Mouse (Mus musculus) CH12.LX (cell line): Measurements from ENCODE around the gene Brpf1. TPM values are rescaled to one million over a fixed set of nuclear protein-coding genes. Genes with fewer than 3 reads are reported as not detected.

ENCODE experiments used
- DNase-seq: peaks from one replicate; pipeline ENCODE4 v3.0.0-alpha.2; 2013; ENCODE audit errors: extremely low read depth
- H3K27ac ChIP-seq: 2 replicates; pipeline ENCODE4 v1.5.1; 2012; ENCODE audit warnings: low read depth, mild to moderate bottlenecking, control low read depth, moderate library complexity; ENCODE audit not compliant: insufficient read depth
- H3K27me3 ChIP-seq: replicated peaks from 2 replicates; pipeline ENCODE3; 2012; ENCODE audit warnings: inconsistent platforms
- H3K36me3 ChIP-seq, 2 experiments: replicated peaks in 1 of 2; 2 replicates each; pipeline versions ENCODE3 to v1.6.1; 2012; ENCODE audit warnings: inconsistent platforms in 1 of 2, low read length in 1 of 2, mild to moderate bottlenecking in 1 of 2, mixed read lengths in 1 of 2, moderate library complexity in 1 of 2; ENCODE audit not compliant: control insufficient read depth in 1 of 2, insufficient read depth in 1 of 2
- H3K4me1 ChIP-seq, 2 experiments: 2 replicates each; pipeline ENCODE4 v1.6.1; 2012; ENCODE audit warnings: inconsistent platforms in 1 of 2, moderate library complexity in 1 of 2; ENCODE audit not compliant: insufficient read depth in 2 of 2, control insufficient read depth in 1 of 2
- H3K4me2 ChIP-seq: 2 replicates; pipeline ENCODE4 v1.6.1; 2012; ENCODE audit warnings: low read depth, mild to moderate bottlenecking, control low read depth; ENCODE audit not compliant: poor library complexity, insufficient read depth, severe bottlenecking
- H3K4me3 ChIP-seq, 3 experiments: fragments of 150-350 bp in 1 of 3; sonication (generic) in 1 of 3; replicated peaks in 1 of 3; 2 replicates each; pipeline versions ENCODE3 to v1.5.1; 2011 to 2012; ENCODE audit warnings: low read depth in 2 of 3, low read length in 2 of 3, mild to moderate bottlenecking in 2 of 3, moderate library complexity in 2 of 3, control low read depth in 1 of 3, improper control_type of control experiment in 1 of 3, inconsistent platforms in 1 of 3, mixed read lengths in 1 of 3; ENCODE audit not compliant: poor library complexity in 1 of 3
- H3K79me2 ChIP-seq: replicated peaks from 2 replicates; pipeline ENCODE4 v1.6.1; 2012; ENCODE audit warnings: mild to moderate bottlenecking, moderate library complexity; ENCODE audit not compliant: control insufficient read depth, poor library complexity, insufficient read depth, severe bottlenecking; ENCODE audit errors: extremely low read depth
- H3K9ac ChIP-seq: 2 replicates; pipeline ENCODE4 v1.6.1; 2012; ENCODE audit warnings: low read depth, mild to moderate bottlenecking, control low read depth, moderate library complexity; ENCODE audit not compliant: insufficient read depth
- H3K9me3 ChIP-seq: replicated peaks from 2 replicates; pipeline ENCODE3; 2012; ENCODE audit warnings: low read length, inconsistent platforms, mixed read lengths
- CHD1 ChIP-seq: IDR thresholded peaks from 2 replicates; pipeline ENCODE4 v1.6.1; 2012; ENCODE audit warnings: low read depth, low read length, improper control_type of control experiment, inconsistent platforms
- CTCF ChIP-seq, 2 experiments: IDR thresholded peaks in 1 of 2; conservative IDR thresholded peaks in 1 of 2; 2 replicates each; pipeline ENCODE4 v1.5.1; 2011 to 2012; ENCODE audit warnings: low read depth in 2 of 2, low read length in 2 of 2, improper control_type of control experiment in 1 of 2, inconsistent platforms in 1 of 2, mild to moderate bottlenecking in 1 of 2, moderate library complexity in 1 of 2
- ETS1 ChIP-seq: conservative IDR thresholded peaks from 2 replicates; pipeline ENCODE4 v1.6.1; 2012; ENCODE audit warnings: low read depth, mild to moderate bottlenecking, inconsistent platforms, low read length, improper control_type of control experiment, moderate library complexity
- GABPA ChIP-seq: IDR thresholded peaks from 2 replicates; pipeline ENCODE4 v1.6.1; 2012; ENCODE audit warnings: low read depth, low read length, improper control_type of control experiment, inconsistent platforms; ENCODE audit not compliant: insufficient replicate concordance
- JUN ChIP-seq: IDR thresholded peaks from 2 replicates; pipeline ENCODE4 v1.6.1; 2011; ENCODE audit warnings: low read depth, mild to moderate bottlenecking, low read length, improper control_type of control experiment, moderate library complexity; ENCODE audit not compliant: insufficient read depth
- JUND ChIP-seq: conservative IDR thresholded peaks from 2 replicates; pipeline ENCODE4 v1.6.1; 2011; ENCODE audit warnings: low read depth, low read length, improper control_type of control experiment
- MAFK ChIP-seq: IDR thresholded peaks from 2 replicates; pipeline ENCODE4 v1.6.1; 2011; ENCODE audit warnings: low read length, improper control_type of control experiment; ENCODE audit not compliant: insufficient replicate concordance
- MAX ChIP-seq: IDR thresholded peaks from 2 replicates; pipeline ENCODE4 v1.6.1; 2011; ENCODE audit warnings: low read length, improper control_type of control experiment
- MXI1 ChIP-seq: IDR thresholded peaks from 2 replicates; pipeline ENCODE4 v1.6.1; 2011; ENCODE audit warnings: mild to moderate bottlenecking, low read depth, low read length, improper control_type of control experiment
- NELFE ChIP-seq: IDR thresholded peaks from 2 replicates; pipeline ENCODE4 v1.6.1; 2011; ENCODE audit warnings: low read depth, low read length, improper control_type of control experiment
- PAX5 ChIP-seq: IDR thresholded peaks from 2 replicates; pipeline ENCODE4 v1.6.1; 2012; ENCODE audit warnings: low read length, inconsistent platforms, mixed read lengths
- POLR2A ChIP-seq: IDR thresholded peaks from 2 replicates; pipeline ENCODE4 v1.6.1; 2011; ENCODE audit warnings: low read depth, mild to moderate bottlenecking, improper control_type of control experiment, low read length
- RAD21 ChIP-seq: IDR thresholded peaks from 2 replicates; pipeline ENCODE4 v1.6.1; 2011; ENCODE audit warnings: low read depth, mild to moderate bottlenecking, low read length, improper control_type of control experiment, moderate library complexity
- RCOR1 ChIP-seq: conservative IDR thresholded peaks from 2 replicates; pipeline ENCODE4 v1.6.1; 2012; ENCODE audit warnings: low read depth, mild to moderate bottlenecking, inconsistent platforms, low read length, improper control_type of control experiment
- SIN3A ChIP-seq: IDR thresholded peaks from 2 replicates; pipeline ENCODE4 v1.6.1; 2012; ENCODE audit warnings: low read length, improper control_type of control experiment, inconsistent platforms
- SMC3 ChIP-seq: IDR thresholded peaks from 2 replicates; pipeline ENCODE4 v1.6.1; 2011; ENCODE audit warnings: low read depth, low read length, improper control_type of control experiment
- TBP ChIP-seq: conservative IDR thresholded peaks from 2 replicates; pipeline ENCODE4 v1.6.1; 2011; ENCODE audit warnings: low read depth, low read length, improper control_type of control experiment
- UBTF ChIP-seq: IDR thresholded peaks from 2 replicates; pipeline ENCODE4 v1.6.1; 2012; ENCODE audit warnings: low read depth, mild to moderate bottlenecking, inconsistent platforms, low read length, improper control_type of control experiment, moderate library complexity
- USF1 ChIP-seq: IDR thresholded peaks from 2 replicates; pipeline ENCODE4 v1.6.1; 2014; ENCODE audit warnings: low read depth, mild to moderate bottlenecking, inconsistent platforms, low read length, improper control_type of control experiment
- USF2 ChIP-seq: conservative IDR thresholded peaks from 2 replicates; pipeline ENCODE4 v1.6.1; 2011; ENCODE audit warnings: low read depth, low read length, improper control_type of control experiment
- ZKSCAN1 ChIP-seq: IDR thresholded peaks from 2 replicates; pipeline ENCODE4 v1.6.1; 2012; ENCODE audit warnings: low read depth, inconsistent platforms, low read length, improper control_type of control experiment, borderline replicate concordance
- dilution Hi-C: fragments of 300-500 bp; cut with MboI; formaldehyde crosslinking; loops from 2 replicates; pipeline ENCODE4 v1.14.3; 2020; ENCODE audit warnings: low sequenced_read_pairs; ENCODE audit not compliant: extremely low pct_unique_long_range_greater_than_20kb, extremely low pct_ligation_motif_present
- in situ Hi-C: fragments of 300-500 bp; cut with MboI; formaldehyde crosslinking; loops from 3 replicates; pipeline ENCODE4 v1.14.3; 2019; ENCODE audit warnings: low sequenced_read_pairs, low pct_ligation_motif_present, low pct_unique_long_range_greater_than_20kb, mixed read lengths
- polyA plus RNA-seq: library from polyadenylated mRNA; unstranded; fragments of >175 nt; gene quantifications from 2 replicates; pipeline ENCODE4 v1.2.1, GENCODE M21; 2012; ENCODE audit warnings: low read depth; ENCODE audit not compliant: insufficient read length
- total RNA-seq, 2 experiments: library from RNA; depleted of rRNA; stranded (reverse); fragments of 300-350 nt in 1 of 2; fragments of >200 nt in 1 of 2; gene quantifications; 2 replicates each; pipeline ENCODE4 v1.2.3; 2012 to 2014

Brpf1 gene
- total and polyA plus RNA-seq, 3 experiments = 13.7 to 28.1 (median 24.5) TPM

GRCm38 (mm10) chr6:113287236-113287635 is 19.7 kb upstream of the Brpf1 start:
- in situ Hi-C loops (no loop called here), dilution Hi-C loops (no loop called here)
- H3K9ac ChIP-seq = no peak overlapping the region
- H3K79me2 ChIP-seq = no peaks in the 10 kb centered on the region
- no peaks in the 10 kb centered on the region for H3K27me3 ChIP-seq
- H3K4me1 ChIP-seq = peaks cover 0 to 8% of the 10 kb centered on the region in 2 experiments; a peak in 2 of 4 replicates
- H3K27ac ChIP-seq = no peak overlapping the region
- peaks cover 0 to 12% of the 10 kb centered on the region in 2 experiments for H3K36me3 ChIP-seq
- no peaks in the 10 kb centered on the region for H3K9me3 ChIP-seq
- H3K4me2 ChIP-seq = no peak overlapping the region
- TF ChIP-seq ZKSCAN1 (no peak), CHD1 (no peak), SIN3A (no peak), PAX5 (no peak), JUN (no peak), RAD21 (no peak), USF1 (no peak), GABPA (no peak), JUND (no peak), RCOR1 (no peak), SMC3 (no peak)
- DNase-seq = no peak
- H3K4me3 ChIP-seq = no peak overlapping the region

- dilution Hi-C loops = no loop called here
- no peak overlapping the region for H3K9ac ChIP-seq
- H3K79me2 ChIP-seq = no peaks in the 10 kb centered on the region
- in situ Hi-C loops = no loop called here
- DNase-seq = no peak
- peaks cover 0 to 8% of the 10 kb centered on the region in 2 experiments; a peak in 2 of 4 replicates for H3K4me1 ChIP-seq
- TF ChIP-seq MAX = no peak
- no peak for TF ChIP-seq MXI1
- no peak for TF ChIP-seq SMC3
- no peak for TF ChIP-seq ETS1
- TF ChIP-seq TBP = no peak
- no peak for TF ChIP-seq MAFK
- TF ChIP-seq RCOR1 = no peak
- TF ChIP-seq NELFE = no peak
- no peak for TF ChIP-seq CTCF (conservative IDR thresholded peaks at IDR 0.05 in 1 of 2, IDR thresholded peaks at IDR 0.05 in 1 of 2; ENCODE audit: low read depth in 2 of 2, low read length in 2 of 2)
- TF ChIP-seq USF2 = no peak
- no peak for TF ChIP-seq UBTF
- TF ChIP-seq POLR2A = no peak
- H3K27ac ChIP-seq = no peak overlapping the region
- H3K36me3 ChIP-seq = peaks cover 0 to 11% of the 10 kb centered on the region in 2 experiments
- no peak overlapping the region for H3K4me3 ChIP-seq
- no peak overlapping the region for H3K4me2 ChIP-seq
- H3K27me3 ChIP-seq = no peaks in the 10 kb centered on the region
- H3K9me3 ChIP-seq = no peaks in the 10 kb centered on the region
Observed at GRCm38 (mm10) chr6:113289346-113289745, 17.6 kb upstream of the Brpf1 start.
